16 mouse cellular contexts compared by ENCODE assay signal in the genomic region with DNA sequence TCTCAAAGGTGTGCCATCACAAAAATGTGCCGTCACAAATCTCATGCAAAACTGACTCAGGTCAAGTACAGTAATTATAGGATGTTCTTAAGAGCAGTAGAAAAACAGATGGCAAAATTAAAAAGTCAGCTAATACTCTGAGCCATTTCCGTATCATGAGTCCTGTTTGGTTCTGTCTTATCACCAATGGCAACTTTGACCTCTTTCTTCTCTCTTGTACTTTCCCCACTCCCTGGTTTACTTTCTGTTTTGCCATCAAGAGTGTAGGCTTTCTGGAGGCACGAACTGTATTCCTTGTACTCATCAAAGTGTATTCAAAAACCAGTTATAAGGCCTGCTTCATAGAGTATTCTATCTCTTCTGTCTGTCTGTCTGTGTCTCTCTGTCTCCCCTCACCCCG.
"Had no signal": no experiment of that assay in that cellular context is flagged by ENCODE, and none has a peak within 500 bp of the region (broad histone marks: within the 10 kb centered on the region; RNA-seq: fewer than 3 reads in every experiment).

No protein-coding gene starts in this region.

- DNase-seq: lung, embryonic 14.5 days; retina, postnatal 1 day; right cerebral cortex, adult 18-20 months; right cerebral cortex, postnatal 25 days; right cerebral cortex, postnatal 4 days; thymus, adult 2 months; thymus, postnatal 25 days; thymus, postnatal 4 days had no signal

- H3K9ac ChIP-seq: lung, embryonic 14.5 days; midbrain, embryonic 13.5 days; midbrain, embryonic 15.5 days; neural tube, embryonic 13.5 days; neural tube, embryonic 15.5 days; stomach, embryonic 15.5 days had no signal

- H3K4me3 ChIP-seq: midbrain, embryonic 10.5 days; midbrain, embryonic 13.5 days; midbrain, embryonic 15.5 days; myocyte; neural tube, embryonic 13.5 days; neural tube, embryonic 15.5 days; stomach, embryonic 15.5 days had no signal

- ATAC-seq: midbrain, embryonic 13.5 days; midbrain, embryonic 15.5 days had no signal

- H3K9me3 ChIP-seq: midbrain, embryonic 10.5 days; midbrain, embryonic 13.5 days; midbrain, embryonic 15.5 days; neural tube, embryonic 13.5 days; neural tube, embryonic 15.5 days; stomach, embryonic 15.5 days had no signal

- H3K4me2 ChIP-seq: lung, embryonic 14.5 days; midbrain, embryonic 13.5 days; midbrain, embryonic 15.5 days; neural tube, embryonic 13.5 days; neural tube, embryonic 15.5 days; stomach, embryonic 15.5 days had no signal

- H3K27ac ChIP-seq: midbrain, embryonic 10.5 days; midbrain, embryonic 13.5 days; midbrain, embryonic 15.5 days; neural tube, embryonic 13.5 days; neural tube, embryonic 15.5 days; stomach, embryonic 15.5 days; stomach, postnatal 0 days had no signal

- H3K36me3 ChIP-seq: midbrain, embryonic 10.5 days; midbrain, embryonic 13.5 days; midbrain, embryonic 15.5 days; neural tube, embryonic 13.5 days; neural tube, embryonic 15.5 days; stomach, embryonic 15.5 days had no signal

- H3K27me3 ChIP-seq: midbrain, embryonic 13.5 days; midbrain, embryonic 15.5 days; neural tube, embryonic 13.5 days; neural tube, embryonic 15.5 days; stomach, embryonic 15.5 days had no signal

- H3K4me1 ChIP-seq: midbrain, embryonic 10.5 days; midbrain, embryonic 13.5 days; midbrain, embryonic 15.5 days; neural tube, embryonic 13.5 days; neural tube, embryonic 15.5 days; stomach, embryonic 15.5 days had no signal
